In the genomic region with DNA sequence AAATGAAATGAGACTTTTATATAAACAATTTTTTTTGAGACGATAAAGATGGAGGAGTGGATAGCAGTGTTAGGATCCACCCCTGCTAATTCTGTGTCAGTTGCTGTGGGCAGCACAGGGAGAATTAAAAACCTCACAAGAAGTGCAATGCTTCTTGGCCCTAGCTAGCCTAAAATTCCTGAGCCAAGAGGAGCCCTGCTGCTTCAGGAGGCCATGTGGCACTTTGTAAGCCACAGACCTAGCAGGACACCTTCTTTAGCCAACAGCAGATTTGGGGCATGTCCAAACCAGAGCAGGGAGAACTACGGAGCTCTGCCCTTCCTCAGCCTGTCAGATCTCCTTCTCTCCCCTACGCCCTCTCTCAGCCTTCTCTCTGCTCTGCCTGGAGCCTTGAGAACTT, we compare ENCODE assay signal across 12 mouse cellular contexts. TPM values are rescaled to one million over a fixed set of nuclear protein-coding genes. Genes with fewer than 3 reads are reported as not detected.
A peak's percentile ranks its signal among the peaks of the same experiment; 100 is the strongest.
DNase-seq lines count a peak whose midpoint lies in the region; ATAC-seq and TF ChIP-seq lines count a peak whose summit lies in the region.
"Had no signal": no experiment of that assay in that cellular context is flagged by ENCODE, and none has a peak within 500 bp of the region (broad histone marks: within the 10 kb centered on the region; RNA-seq: fewer than 3 reads in every experiment).

No protein-coding gene starts in this region.

- no peak for TF ChIP-seq POLR2A in limb, embryonic 14.5 days (IDR thresholded peaks at IDR 0.05; ENCODE audit: borderline replicate concordance, extremely low read depth, insufficient read depth, insufficient read length)

- H3K27ac ChIP-seq in embryonic facial prominence, embryonic 13.5 days: 0 out of 2 replicates have a peak overlapping the region, but pooled peaks have one; percentile 4
- no peak overlapping the region for H3K27ac ChIP-seq in embryonic facial prominence, embryonic 10.5 days (replicated peaks)
- no peak overlapping the region; the same call in 1 of the 2 replicates for H3K27ac ChIP-seq in limb, embryonic 14.5 days (replicated peaks; ENCODE audit: low read depth, low read length)
- no peak overlapping the region for H3K27ac ChIP-seq in limb, embryonic 10.5 days
- H3K27ac ChIP-seq in hindbrain, postnatal 0 days: peak overlapping the region; percentile 66; the same call in 1 of the 2 replicates
- H3K27ac ChIP-seq: forebrain, embryonic 12.5 days; neural tube, embryonic 12.5 days had no signal

- WGBS in embryonic facial prominence, embryonic 13.5 days: 74% methylated on average over 3 of the region's 3 CpGs
- WGBS in embryonic facial prominence, embryonic 10.5 days: 72% methylated on average over 3 of the region's 3 CpGs
- 59% methylated on average over 3 of the region's 3 CpGs for WGBS in limb, embryonic 14.5 days
- WGBS in limb, embryonic 10.5 days: 74% methylated on average over 3 of the region's 3 CpGs
- WGBS in hindbrain, postnatal 0 days: 47% methylated on average over 3 of the region's 3 CpGs

- no peak for DNase-seq in embryonic facial prominence, embryonic 10.5 days (ENCODE audit: low spot score)
- DNase-seq in limb, embryonic 14.5 days (ENCODE audit: low spot score): no peak
- no peak for DNase-seq in limb, embryonic 10.5 days (ENCODE audit: low spot score)
- DNase-seq in hindbrain, postnatal 0 days (ENCODE audit: low spot score): peak; percentile 76
- no peak for DNase-seq in thymus, postnatal 0 days (ENCODE audit: low spot score)
- DNase-seq in right cerebral cortex, postnatal 36 days (ENCODE audit: low spot score in 2 of 2): no peak
- DNase-seq: B cell, adult 2 months; lung, embryonic 14.5 days had no signal

- no peaks in the 10 kb centered on the region for H3K9me3 ChIP-seq in embryonic facial prominence, embryonic 13.5 days
- H3K9me3 ChIP-seq in embryonic facial prominence, embryonic 10.5 days: no peaks in the 10 kb centered on the region
- no peaks in the 10 kb centered on the region for H3K9me3 ChIP-seq in limb, embryonic 14.5 days (ENCODE audit: control insufficient read depth, low read length)
- H3K9me3 ChIP-seq in limb, embryonic 10.5 days (replicated peaks): no peaks in the 10 kb centered on the region
- H3K9me3 ChIP-seq in hindbrain, postnatal 0 days (ENCODE audit: low read length): no peaks in the 10 kb centered on the region
- H3K9me3 ChIP-seq: forebrain, embryonic 12.5 days; neural tube, embryonic 12.5 days had no signal

- no peak for TF ChIP-seq CTCF in hindbrain, postnatal 0 days (IDR thresholded peaks at IDR 0.05; ENCODE audit: low read depth)

- H3K4me1 ChIP-seq in embryonic facial prominence, embryonic 13.5 days: 0 out of 2 replicates have a peak, but pooled peaks cover 3% of the 10 kb centered on the region
- H3K4me1 ChIP-seq in embryonic facial prominence, embryonic 10.5 days: peaks cover 6% of the 10 kb centered on the region; the same call in 1 of the 2 replicates
- no peaks in the 10 kb centered on the region for H3K4me1 ChIP-seq in limb, embryonic 14.5 days (ENCODE audit: control insufficient read depth, insufficient read depth, low read length)
- peaks cover 5% of the 10 kb centered on the region for H3K4me1 ChIP-seq in limb, embryonic 10.5 days
- H3K4me1 ChIP-seq in hindbrain, postnatal 0 days (ENCODE audit: insufficient read depth, low read length): no peaks in the 10 kb centered on the region

- H3K9ac ChIP-seq in embryonic facial prominence, embryonic 13.5 days: no peak overlapping the region
- 0 out of 2 replicates have a peak overlapping the region, but pooled peaks have one; percentile 16 for H3K9ac ChIP-seq in limb, embryonic 14.5 days (ENCODE audit: low read depth, low read length, severe bottlenecking)
- H3K9ac ChIP-seq in hindbrain, postnatal 0 days (replicated peaks; ENCODE audit: low read length): no peak overlapping the region
- H3K9ac ChIP-seq: forebrain, embryonic 12.5 days; lung, embryonic 14.5 days; neural tube, embryonic 12.5 days had no signal

- H3K4me3 ChIP-seq in embryonic facial prominence, embryonic 13.5 days: no peak overlapping the region
- H3K4me3 ChIP-seq in embryonic facial prominence, embryonic 10.5 days: no peak overlapping the region
- no peak overlapping the region for H3K4me3 ChIP-seq in limb, embryonic 14.5 days (replicated peaks; ENCODE audit: low read length)
- no peak overlapping the region for H3K4me3 ChIP-seq in limb, embryonic 10.5 days
- H3K4me3 ChIP-seq in hindbrain, postnatal 0 days (ENCODE audit: low read length): no peak overlapping the region
- H3K4me3 ChIP-seq: forebrain, embryonic 12.5 days; neural tube, embryonic 12.5 days had no signal

- H3K27me3 ChIP-seq in embryonic facial prominence, embryonic 13.5 days: no peaks in the 10 kb centered on the region
- H3K27me3 ChIP-seq in embryonic facial prominence, embryonic 10.5 days (replicated peaks; ENCODE audit: low read depth, poor library complexity, severe bottlenecking): no peaks in the 10 kb centered on the region
- no peaks in the 10 kb centered on the region for H3K27me3 ChIP-seq in limb, embryonic 14.5 days (ENCODE audit: control insufficient read depth, insufficient read depth, low read length)
- H3K27me3 ChIP-seq in limb, embryonic 10.5 days (ENCODE audit: low read depth, poor library complexity, severe bottlenecking): no peaks in the 10 kb centered on the region
- H3K27me3 ChIP-seq in hindbrain, postnatal 0 days (ENCODE audit: insufficient read depth, low read length): no peaks in the 10 kb centered on the region
- H3K27me3 ChIP-seq: forebrain, embryonic 12.5 days; neural tube, embryonic 12.5 days had no signal

- ATAC-seq in embryonic facial prominence, embryonic 13.5 days (ENCODE audit: insufficient number of reproducible peaks, insufficient read depth, low FRiP score, low TSS enrichment, low read depth): no peak
- no peak for ATAC-seq in limb, embryonic 14.5 days (ENCODE audit: low FRiP score, low read depth)
- ATAC-seq in cerebellum, adult (ENCODE audit: insufficient number of reproducible peaks, low FRiP score, low TSS enrichment): peak; percentile 92
- ATAC-seq in hindbrain, postnatal 0 days: peak; percentile 62

- H3K4me2 ChIP-seq in embryonic facial prominence, embryonic 13.5 days: no peak overlapping the region
- H3K4me2 ChIP-seq in limb, embryonic 14.5 days (replicated peaks; ENCODE audit: low read depth, low read length, severe bottlenecking): no peak overlapping the region
- no peak overlapping the region for H3K4me2 ChIP-seq in hindbrain, postnatal 0 days (ENCODE audit: low read depth, low read length)
- H3K4me2 ChIP-seq: forebrain, embryonic 12.5 days; lung, embryonic 14.5 days; neural tube, embryonic 12.5 days had no signal

- no peaks in the 10 kb centered on the region for H3K36me3 ChIP-seq in embryonic facial prominence, embryonic 13.5 days
- no peaks in the 10 kb centered on the region for H3K36me3 ChIP-seq in embryonic facial prominence, embryonic 10.5 days (replicated peaks)
- no peaks in the 10 kb centered on the region for H3K36me3 ChIP-seq in limb, embryonic 14.5 days (ENCODE audit: control insufficient read depth, insufficient read depth, low read length)
- no peaks in the 10 kb centered on the region for H3K36me3 ChIP-seq in limb, embryonic 10.5 days
- H3K36me3 ChIP-seq in hindbrain, postnatal 0 days (ENCODE audit: insufficient read depth, low read length): no peaks in the 10 kb centered on the region
- H3K36me3 ChIP-seq: forebrain, embryonic 12.5 days; neural tube, embryonic 12.5 days had no signal

RNA-seq across cellular contexts. Expression of gene Heg1, which starts 13.8 kb away (rescaled TPM):
- 12.6 and 12.9 TPM in 2 replicates for polyA plus RNA-seq in embryonic facial prominence, embryonic 13.5 days (2015; fragmentation: Nextera tagmentation; extraction: Ambion mirVana)
- polyA plus RNA-seq in embryonic facial prominence, embryonic 10.5 days (2016; fragmentation: Nextera tagmentation; extraction: Ambion mirVana): 11.8 and 15.0 TPM in 2 replicates
- 22.0 and 27.8 TPM in 2 replicates for polyA plus RNA-seq in limb, embryonic 14.5 days (2012; rRNA removed)
- polyA plus RNA-seq in limb, embryonic 14.5 days (2014; fragmentation: Nextera tagmentation; extraction: Ambion mirVana): 20.7 and 20.8 TPM in 2 replicates
- polyA plus RNA-seq in limb, embryonic 10.5 days (2016; fragmentation: Nextera tagmentation; extraction: Ambion mirVana): 11.1 and 11.6 TPM in 2 replicates
- 22.8 and 30.4 TPM in 2 replicates for total RNA-seq in hindbrain, postnatal 0 days (2014; rRNA removed)
- 7.2 and 8.1 TPM in 2 replicates for polyA plus RNA-seq in hindbrain, postnatal 0 days (2015; fragmentation: Nextera tagmentation; extraction: Ambion mirVana)
- polyA plus RNA-seq in thymus, postnatal 0 days (2015; fragmentation: Nextera tagmentation; extraction: Ambion mirVana): 15.3 and 17.1 TPM in 2 replicates

Comparison
In these comparisons a context has a peak if more than half of its experiments do, and no peak if none do; other contexts are left out.
1. H3K27ac ChIP-seq: peak in embryonic facial prominence, embryonic 13.5 days (single experiment) and hindbrain, postnatal 0 days (single experiment); none in embryonic facial prominence, embryonic 10.5 days (single experiment), limb, embryonic 14.5 days (single experiment) and limb, embryonic 10.5 days (single experiment).
2. ATAC-seq: peak in cerebellum, adult (single experiment) and hindbrain, postnatal 0 days (single experiment); none in embryonic facial prominence, embryonic 13.5 days (single experiment) and limb, embryonic 14.5 days (single experiment).